Mouse (Mus musculus) liver, postnatal 0 days (tissue): ENCODE data around the gene Fxr2. TPM values are rescaled to one million over a fixed set of nuclear protein-coding genes. Genes with fewer than 3 reads are reported as not detected.
"Not testable (repeated sequence)": the region's sequence is repeated elsewhere in the genome, so short reads cannot be mapped to it uniquely, and the experiment has no call there.

Experiments
- ATAC-seq: fragments of 200-750 bp; cut with Nextera tagmentation; 2 replicates; pipeline ENCODE4 v1.8.0; 2017; ENCODE audit warnings: mild to moderate bottlenecking, moderate library complexity
- DNase-seq: peaks from one replicate; pipeline ENCODE4 v3.0.0-alpha.2; 2016
- H3K27ac ChIP-seq: fragments of 300-500 bp; sonication (generic); 2 replicates; pipeline ENCODE4 v1.5.1; 2014; ENCODE audit warnings: antibody characterized with exemption, moderate library complexity, mild to moderate bottlenecking, low read depth
- H3K27me3 ChIP-seq: fragments of 300-500 bp; sonication (generic); 2 replicates; pipeline ENCODE4 v1.6.1; 2014; ENCODE audit warnings: low read length, control low read depth, mixed read lengths; ENCODE audit not compliant: insufficient read depth
- H3K36me3 ChIP-seq: fragments of 300-500 bp; sonication (generic); replicated peaks from 2 replicates; pipeline ENCODE4 v1.6.1; 2014; ENCODE audit warnings: mild to moderate bottlenecking, control low read depth, low read length, moderate library complexity, mixed read lengths; ENCODE audit not compliant: insufficient read depth
- H3K4me1 ChIP-seq: fragments of 300-500 bp; sonication (generic); 2 replicates; pipeline ENCODE4 v1.6.1; 2014; ENCODE audit warnings: antibody characterized with exemption, mild to moderate bottlenecking, control low read depth; ENCODE audit not compliant: insufficient read depth
- H3K4me2 ChIP-seq: fragments of 300-500 bp; sonication (generic); 2 replicates; pipeline ENCODE4 v1.6.1; 2014; ENCODE audit warnings: low read depth, mild to moderate bottlenecking, low read length, moderate library complexity, mixed read lengths
- H3K4me3 ChIP-seq: fragments of 300-500 bp; sonication (generic); 2 replicates; pipeline ENCODE4 v1.5.1; 2014; ENCODE audit warnings: low read depth, low read length
- H3K9ac ChIP-seq: fragments of 300-500 bp; sonication (generic); replicated peaks from 2 replicates; pipeline ENCODE4 v1.6.1; 2014; ENCODE audit warnings: mild to moderate bottlenecking, moderate library complexity
- H3K9me3 ChIP-seq: fragments of 300-500 bp; sonication (generic); 2 replicates; pipeline ENCODE4 v1.6.1; 2016; ENCODE audit warnings: mild to moderate bottlenecking, control low read depth, low read length, mixed read lengths
- CTCF ChIP-seq: sonication (generic); IDR thresholded peaks from 2 replicates; pipeline ENCODE4 v1.5.1; 2016; ENCODE audit warnings: antibody characterized with exemption, low read depth
- EP300 ChIP-seq: IDR thresholded peaks from 2 replicates; pipeline ENCODE4 v1.6.1; 2016; ENCODE audit warnings: antibody characterized with exemption, low read depth, mild to moderate bottlenecking
- WGBS: fragments of 180-500 bp; shearing (Covaris S2); extraction: QIAGEN DNeasy Blood & Tissue Kit; methylation state at CpG from one replicate; pipeline ENCODE4 v1.1.7; 2014; ENCODE audit not compliant: insufficient replicate concordance; 5-methylcytosine and 5-hydroxymethylcytosine counted together
- polyA plus RNA-seq: library from polyadenylated mRNA; unstranded; fragments of >200 nt; fragmentation: Nextera tagmentation; extraction: Ambion mirVana; gene quantifications from 2 replicates; pipeline ENCODE4 v1.2.1, GENCODE M21; 2015

Gene Fxr2
- polyA plus RNA-seq, 1 experiment from 2014 or later, result 6.8 TPM

GRCm38 (mm10) chr11:69616781-69617180, 16.0 kb upstream of the Fxr2 start:
- 43% methylated on average over 10 of the region's 10 CpGs for WGBS
- H3K9me3 ChIP-seq, result no peaks in the 10 kb centered on the region
- TF ChIP-seq CTCF, result no peak
- TF ChIP-seq EP300, result no peak
- no peaks in the 10 kb centered on the region for H3K27me3 ChIP-seq
- no peak overlapping the region for H3K4me3 ChIP-seq
- no peak overlapping the region for H3K27ac ChIP-seq
- peaks cover 10% of the 10 kb centered on the region for H3K4me1 ChIP-seq
- no peak for ATAC-seq
- no peaks in the 10 kb centered on the region for H3K36me3 ChIP-seq
- H3K4me2 ChIP-seq, result no peak overlapping the region
- H3K9ac ChIP-seq, result no peak overlapping the region
- DNase-seq, result no peak

GRCm38 (mm10) chr11:69617805-69618204, 15.0 kb upstream of the Fxr2 start, which contains the start of gene Shbg:
Gene Shbg (minus strand): TSS chr11:69617905.
- no peaks in the 10 kb centered on the region for H3K9me3 ChIP-seq
- H3K36me3 ChIP-seq, result no peaks in the 10 kb centered on the region
- no peak within 1 kb of the TSS for H3K4me3 ChIP-seq
- ATAC-seq, result no peak
- no peak for TF ChIP-seq EP300
- no peak for TF ChIP-seq CTCF
- no peak for DNase-seq
- H3K9ac ChIP-seq, result peak within 1 kb of the TSS; percentile 26; the same call in 1 of the 2 replicates
- H3K27me3 ChIP-seq, result no peaks in the 10 kb centered on the region
- no peak within 1 kb of the TSS for H3K27ac ChIP-seq
- no peak within 1 kb of the TSS for H3K4me2 ChIP-seq
- H3K4me1 ChIP-seq, result peaks cover 10% of the 10 kb centered on the region
- WGBS, result 37% methylated on average over 5 of the region's 5 CpGs

- WGBS, result 51% methylated on average over 7 of the region's 7 CpGs
- TF ChIP-seq CTCF (no peak), EP300 (no peak)
- no peaks in the 10 kb centered on the region for H3K9me3 ChIP-seq
- no peak overlapping the region for H3K27ac ChIP-seq
- no peaks in the 10 kb centered on the region for H3K27me3 ChIP-seq
- DNase-seq (no peak), ATAC-seq (no peak)
- H3K4me1 ChIP-seq, result peaks cover 7% of the 10 kb centered on the region
- no peak overlapping the region for H3K9ac ChIP-seq
- no peak overlapping the region for H3K4me2 ChIP-seq
- no peaks in the 10 kb centered on the region for H3K36me3 ChIP-seq
- no peak overlapping the region for H3K4me3 ChIP-seq
These were observed 12.3 kb upstream of the Fxr2 start for GRCm38 (mm10) chr11:69620394-69621081.

- Histone ChIP-seq H3K27ac (peak within 1 kb of the TSS; percentile 75), H3K4me2 (peak within 1 kb of the TSS; percentile 74)
- peak; percentile 73 for DNase-seq
These were observed 11.1 kb upstream of the Fxr2 start, which contains the start of gene Sat2 for GRCm38 (mm10) chr11:69621571-69622268. Gene Sat2 (plus strand): TSS chr11:69622024.

GRCm38 (mm10) chr11:69622406-69622805, 10.4 kb upstream of the Fxr2 start:
- no peaks in the 10 kb centered on the region for H3K27me3 ChIP-seq
- peak overlapping the region; percentile 63 for H3K4me3 ChIP-seq
- ATAC-seq (peak; percentile 15; the same call in 1 of the 2 replicates), DNase-seq (peak; percentile 19)
- peak overlapping the region; percentile 74 for H3K9ac ChIP-seq
- TF ChIP-seq CTCF (no peak), EP300 (no peak)
- peak overlapping the region; percentile 74 for H3K4me2 ChIP-seq
- WGBS, result 41% methylated on average over 6 of the region's 6 CpGs
- no peaks in the 10 kb centered on the region for H3K9me3 ChIP-seq
- H3K36me3 ChIP-seq, result no peaks in the 10 kb centered on the region
- peaks cover 7% of the 10 kb centered on the region for H3K4me1 ChIP-seq
- H3K27ac ChIP-seq, result peak overlapping the region; percentile 75

More at GRCm38 (mm10) chr11:69621571-69622268, 11.1 kb upstream of the Fxr2 start, which contains the start of gene Sat2:
- H3K9me3 ChIP-seq, result no peaks in the 10 kb centered on the region
- WGBS, result 4% methylated on average over 20 of the region's 20 CpGs
- H3K4me1 ChIP-seq, result peaks cover 7% of the 10 kb centered on the region
- no peak for TF ChIP-seq CTCF
- no peak for TF ChIP-seq EP300
- no peaks in the 10 kb centered on the region for H3K36me3 ChIP-seq
- peak within 1 kb of the TSS; percentile 74 for H3K9ac ChIP-seq
- peak within 1 kb of the TSS; percentile 63 for H3K4me3 ChIP-seq
- H3K27me3 ChIP-seq, result no peaks in the 10 kb centered on the region
- ATAC-seq, result peak; percentile 83

GRCm38 (mm10) chr11:69623006-69623405, 9.8 kb upstream of the Fxr2 start:
- no peaks in the 10 kb centered on the region for H3K27me3 ChIP-seq
- DNase-seq, result no peak
- H3K9me3 ChIP-seq, result no peaks in the 10 kb centered on the region
- 71% methylated on average over 4 of the region's 4 CpGs for WGBS
- no peaks in the 10 kb centered on the region for H3K36me3 ChIP-seq
- no peak overlapping the region for H3K9ac ChIP-seq
- TF ChIP-seq CTCF, result no peak
- no peak for TF ChIP-seq EP300
- no peak overlapping the region for H3K27ac ChIP-seq
- no peak overlapping the region for H3K4me3 ChIP-seq
- no peak for ATAC-seq
- peak overlapping the region; percentile 74 for H3K4me2 ChIP-seq
- peaks cover 7% of the 10 kb centered on the region for H3K4me1 ChIP-seq

- WGBS, result 74% methylated on average over 2 of the region's 2 CpGs
- H3K9me3 ChIP-seq, H3K4me2 ChIP-seq, H3K4me1 ChIP-seq, ATAC-seq, H3K27ac ChIP-seq, H3K36me3 ChIP-seq, H3K4me3 ChIP-seq, H3K9ac ChIP-seq, H3K27me3 ChIP-seq, DNase-seq: not testable (repeated sequence)
These were observed 8.5 kb upstream of the Fxr2 start for GRCm38 (mm10) chr11:69624339-69624738.
